Mouse (Mus musculus) yolk sac, embryonic 10.5 days (tissue): ENCODE results near the gene Olfr1020.

Experiments used
- DNase-seq: peaks from one replicate; pipeline ENCODE4 v3.0.0-alpha.2; 2017; ENCODE audit warnings: low spot score

Olfr1020 gene

GRCm38 (mm10) chr2:85846730-85847129, at the start of gene Olfr1020:
TSS of gene Olfr1020 (plus strand) at chr2:85847030.
- no peak for DNase-seq

- no peak for DNase-seq
Measured at GRCm38 (mm10) chr2:85802444-85802843, 44.4 kb upstream of the Olfr1020 start, which contains the start of gene Olfr1016. TSS of gene Olfr1016 (minus strand) at chr2:85802544.

GRCm38 (mm10) chr2:85804501-85804900, 42.3 kb upstream of the Olfr1020 start:
- DNase-seq = no peak

GRCm38 (mm10) chr2:85818179-85818578, 28.7 kb upstream of the Olfr1020 start, which contains the start of gene Olfr1018:
TSS of gene Olfr1018 (plus strand) at chr2:85818479.
- no peak for DNase-seq

GRCm38 (mm10) chr2:85845383-85845782, 1.4 kb upstream of the Olfr1020 start, which contains the start of gene Olfr1019:
TSS of gene Olfr1019 (minus strand) at chr2:85845483.
- no peak for DNase-seq

GRCm38 (mm10) chr2:85868294-85868693, 21.5 kb downstream of the Olfr1020 start, which contains the start of gene Olfr1022:
TSS of gene Olfr1022 (plus strand) at chr2:85868594.
- no peak for DNase-seq

- no peak for DNase-seq
Measured at GRCm38 (mm10) chr2:85885340-85885739, 38.5 kb downstream of the Olfr1020 start, which contains the start of gene Olfr1023. TSS of gene Olfr1023 (plus strand) at chr2:85885640.
